Mouse (Mus musculus): ENCODE data around the gene Lfng. TPM values are rescaled to one million over a fixed set of nuclear protein-coding genes. Genes with fewer than 3 reads are reported as not detected.

Gene Lfng
- polyA plus RNA-seq, 1 experiment from 2014 or later: 3.5 TPM

- no peak for ATAC-seq (ENCODE audit: extremely low read depth, insufficient number of reproducible peaks, low FRiP score, low TSS enrichment)
- 82% methylated on average over 7 of the region's 7 CpGs for WGBS
- H3K4me3 ChIP-seq: no peak overlapping the region
- H3K36me3 ChIP-seq: peaks cover 100% of the 10 kb centered on the region
- no peaks in the 10 kb centered on the region for H3K27me3 ChIP-seq (replicated peaks)
- H3K9me3 ChIP-seq: 0 out of 2 replicates have a peak, but pooled peaks cover 3% of the 10 kb centered on the region
- no peak overlapping the region for H3K4me2 ChIP-seq
- no peak overlapping the region for H3K9ac ChIP-seq
- peaks cover 11% of the 10 kb centered on the region; the same call in 1 of the 2 replicates for H3K4me1 ChIP-seq
- no peak overlapping the region for H3K27ac ChIP-seq (replicated peaks)
These were observed 26.3 kb downstream of the Lfng start for GRCm38 (mm10) chr5:140633432-140633831.

DNA sequence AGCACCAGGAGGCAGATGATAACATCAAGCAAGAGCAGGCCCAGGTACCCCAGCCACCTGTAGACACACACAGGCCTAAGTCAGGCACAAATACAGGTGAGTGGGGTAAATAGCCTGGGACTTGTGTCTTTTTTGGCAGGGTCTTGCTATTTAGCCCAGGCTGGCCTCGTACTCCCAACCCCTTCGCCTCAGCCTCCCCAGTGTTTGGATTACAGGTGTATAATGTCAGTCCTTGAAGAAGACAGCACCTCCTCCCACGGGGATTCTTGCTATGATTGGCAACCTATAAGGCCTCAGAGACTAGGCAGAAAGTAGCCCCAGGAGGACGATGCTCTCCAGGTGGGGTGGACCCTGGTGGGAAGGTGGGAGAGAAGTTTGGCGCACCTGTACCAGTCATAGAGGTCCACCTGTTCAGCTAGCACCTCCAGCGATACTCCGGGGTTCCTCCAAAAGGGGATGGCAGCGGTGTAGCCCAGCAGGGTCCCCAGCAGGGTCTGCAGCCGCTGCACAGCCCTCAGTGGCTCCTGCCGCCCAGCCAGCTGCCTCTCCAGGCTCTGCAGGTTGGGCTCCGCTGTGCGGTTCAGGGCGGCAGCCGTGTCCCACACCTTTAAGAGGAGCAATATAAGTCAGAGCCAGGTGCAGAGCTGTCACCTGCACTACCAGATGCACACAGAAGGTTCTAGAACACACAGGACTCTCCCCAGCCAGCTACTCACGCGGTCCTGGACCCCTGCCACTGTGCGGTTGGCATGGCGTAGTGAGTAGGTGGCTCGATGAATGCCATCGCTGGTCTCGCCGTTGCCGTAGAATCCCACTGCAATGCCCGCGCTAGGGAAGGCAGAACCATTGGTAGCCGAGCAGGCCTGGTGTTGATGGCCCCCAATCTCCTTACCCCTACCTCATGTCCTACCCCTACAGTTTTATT is 27.9 kb downstream of the Lfng start:
- Histone ChIP-seq H3K4me2 (no peak overlapping the region), H3K4me3 (no peak overlapping the region), H3K27me3 (replicated peaks) (no peaks in the 10 kb centered on the region), H3K9ac (no peak overlapping the region), H3K4me1 (peaks cover 20% of the 10 kb centered on the region), H3K27ac (replicated peaks) (no peak overlapping the region), H3K9me3 (no peaks in the 10 kb centered on the region), H3K36me3 (peaks cover 98% of the 10 kb centered on the region)
- WGBS: 91% methylated on average over 26 of the region's 26 CpGs
- ATAC-seq (ENCODE audit: extremely low read depth, insufficient number of reproducible peaks, low FRiP score, low TSS enrichment): no peak

DNA sequence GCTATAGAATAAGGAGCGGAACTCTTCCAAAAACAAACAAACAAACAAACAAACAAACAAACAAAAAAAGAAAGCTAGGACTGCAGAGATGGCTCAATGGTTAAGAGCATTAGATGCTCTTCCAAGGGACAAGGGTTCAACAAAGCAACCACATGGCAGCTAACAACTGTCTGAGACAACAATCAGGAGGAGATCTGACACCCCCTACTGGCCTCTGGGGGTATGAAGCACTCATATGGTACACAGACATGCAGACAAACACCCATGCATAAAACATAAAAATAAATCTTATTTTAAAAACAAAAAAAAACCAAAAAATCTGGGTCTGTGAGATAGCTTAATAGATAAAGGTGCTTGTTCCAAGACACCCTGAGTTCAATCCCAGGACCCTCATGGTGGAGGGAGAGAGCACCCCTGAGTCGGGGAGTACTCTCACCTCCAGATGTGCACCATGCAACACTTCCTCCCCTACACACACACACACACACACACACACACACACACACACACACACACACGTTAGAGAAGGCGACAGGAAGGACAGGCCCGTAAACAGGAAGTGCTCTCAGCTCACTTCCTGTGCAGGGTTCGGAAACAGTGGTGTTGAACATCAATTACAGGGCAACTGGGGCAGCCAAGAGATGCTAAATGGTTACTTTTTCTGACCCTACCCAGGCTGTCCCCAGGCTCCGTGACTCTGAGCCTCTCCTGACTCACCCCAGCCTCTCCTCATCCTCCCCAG is 29.4 kb downstream of the Lfng start:
- H3K4me1 ChIP-seq: peaks cover 34% of the 10 kb centered on the region
- no peak overlapping the region for H3K27ac ChIP-seq (replicated peaks)
- H3K4me3 ChIP-seq: no peak overlapping the region
- H3K27me3 ChIP-seq (replicated peaks): no peaks in the 10 kb centered on the region
- peaks cover 85% of the 10 kb centered on the region for H3K36me3 ChIP-seq
- no peak overlapping the region for H3K9ac ChIP-seq
- no peaks in the 10 kb centered on the region for H3K9me3 ChIP-seq
- 84% methylated on average over 7 of the region's 7 CpGs for WGBS
- no peak overlapping the region for H3K4me2 ChIP-seq
- ATAC-seq (ENCODE audit: extremely low read depth, insufficient number of reproducible peaks, low FRiP score, low TSS enrichment): no peak

DNA sequence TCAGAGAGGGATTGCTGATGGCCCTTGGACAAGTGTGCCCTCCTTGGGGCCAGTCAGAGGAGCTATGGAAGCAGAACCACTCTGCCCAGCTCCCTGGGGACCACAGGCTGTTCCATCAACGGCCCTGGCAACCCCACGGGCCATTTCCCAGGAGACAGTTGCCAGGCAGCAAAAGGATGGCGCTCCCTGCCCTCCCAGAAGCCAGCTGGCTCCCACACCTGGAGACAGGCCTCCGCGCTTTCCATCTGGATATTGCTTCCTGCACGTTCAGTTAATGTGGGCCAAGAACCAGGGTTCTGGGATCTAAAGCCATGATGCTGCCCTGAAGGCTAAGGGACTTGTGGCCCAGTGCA is 29.9 kb downstream of the Lfng start:
- no peak for ATAC-seq (ENCODE audit: extremely low read depth, insufficient number of reproducible peaks, low FRiP score, low TSS enrichment)
- Histone ChIP-seq H3K9ac (no peak overlapping the region), H3K36me3 (peaks cover 80% of the 10 kb centered on the region), H3K27me3 (replicated peaks) (no peaks in the 10 kb centered on the region), H3K27ac (replicated peaks) (no peak overlapping the region), H3K4me2 (no peak overlapping the region), H3K4me3 (no peak overlapping the region), H3K9me3 (no peaks in the 10 kb centered on the region), H3K4me1 (peaks cover 39% of the 10 kb centered on the region)
- 81% methylated on average over 6 of the region's 6 CpGs for WGBS

DNA sequence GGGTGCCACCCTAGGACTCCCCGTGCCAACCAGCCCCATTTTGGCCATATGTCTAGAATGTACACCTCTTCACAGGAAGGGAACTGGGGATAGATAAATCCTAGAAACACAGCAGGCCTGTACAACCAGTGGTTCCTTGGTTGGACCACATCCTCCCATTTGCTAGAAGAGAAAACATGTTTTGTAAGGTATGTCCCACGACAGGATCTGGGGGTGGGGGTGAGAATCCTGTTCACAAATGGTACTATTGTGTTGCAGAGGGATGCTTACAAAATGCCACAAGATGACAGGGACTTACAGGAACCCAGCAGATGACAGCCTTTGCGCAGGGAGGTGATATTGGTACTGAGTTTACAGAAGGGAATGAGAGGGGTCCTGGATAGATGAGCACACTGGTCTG is 30.9 kb downstream of the Lfng start:
- ATAC-seq (ENCODE audit: extremely low read depth, insufficient number of reproducible peaks, low FRiP score, low TSS enrichment): no peak
- no peaks in the 10 kb centered on the region for H3K9me3 ChIP-seq
- H3K9ac ChIP-seq: no peak overlapping the region
- 76% methylated on average over 3 of the region's 3 CpGs for WGBS
- H3K36me3 ChIP-seq: peaks cover 70% of the 10 kb centered on the region
- H3K4me3 ChIP-seq: no peak overlapping the region
- H3K4me2 ChIP-seq: no peak overlapping the region
- H3K27ac ChIP-seq (replicated peaks): no peak overlapping the region
- H3K4me1 ChIP-seq: peaks cover 49% of the 10 kb centered on the region
- H3K27me3 ChIP-seq (replicated peaks): no peaks in the 10 kb centered on the region

DNA sequence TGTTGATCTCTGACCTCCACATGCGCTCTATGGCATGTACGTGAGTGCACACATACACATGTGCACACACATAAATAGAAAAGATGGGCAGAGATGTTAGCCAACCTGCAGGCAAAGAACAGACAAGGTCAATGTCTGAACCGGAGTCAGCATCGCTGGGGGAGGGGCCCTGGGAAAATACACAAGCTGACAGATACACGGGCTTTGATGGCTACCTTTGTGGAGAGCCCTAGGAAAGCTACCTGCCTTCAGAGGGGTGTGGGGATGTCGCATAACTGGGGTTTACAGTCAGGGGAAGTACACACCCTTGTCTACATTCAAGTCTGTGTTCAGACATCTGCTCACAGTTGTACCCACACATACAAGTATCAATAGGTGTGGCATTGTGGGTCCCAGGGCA is 31.4 kb downstream of the Lfng start:
- Histone ChIP-seq H3K9me3 (no peaks in the 10 kb centered on the region), H3K9ac (no peak overlapping the region), H3K4me3 (no peak overlapping the region), H3K27me3 (replicated peaks) (no peaks in the 10 kb centered on the region), H3K27ac (replicated peaks) (no peak overlapping the region), H3K4me1 (peaks cover 54% of the 10 kb centered on the region), H3K36me3 (peaks cover 70% of the 10 kb centered on the region), H3K4me2 (no peak overlapping the region)
- ATAC-seq (ENCODE audit: extremely low read depth, insufficient number of reproducible peaks, low FRiP score, low TSS enrichment): no peak
- 86% methylated on average over 6 of the region's 6 CpGs for WGBS

DNA sequence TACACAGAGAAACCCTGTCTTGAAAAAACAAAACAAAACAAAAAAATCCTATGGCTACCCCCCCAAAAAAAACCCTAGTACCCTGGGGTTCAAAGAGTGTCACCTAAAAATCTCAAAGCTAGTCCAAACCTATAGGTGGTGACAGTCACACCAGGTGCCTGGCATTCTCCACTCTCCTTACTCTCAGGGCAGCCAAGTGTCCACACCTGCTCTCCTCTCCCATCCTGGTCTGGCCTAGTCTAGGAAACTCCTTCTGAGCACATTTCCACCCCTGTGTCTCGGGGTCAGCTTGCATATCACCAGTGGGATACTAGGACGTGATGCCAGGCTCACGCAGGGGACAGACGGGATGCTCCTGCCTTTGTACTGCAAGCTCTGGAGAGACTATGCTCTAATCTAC is 32.2 kb downstream of the Lfng start:
- Histone ChIP-seq H3K9ac (no peak overlapping the region), H3K4me2 (no peak overlapping the region), H3K4me1 (peaks cover 62% of the 10 kb centered on the region), H3K4me3 (no peak overlapping the region), H3K36me3 (peaks cover 70% of the 10 kb centered on the region), H3K9me3 (no peaks in the 10 kb centered on the region), H3K27ac (replicated peaks) (no peak overlapping the region), H3K27me3 (replicated peaks) (no peaks in the 10 kb centered on the region)
- 85% methylated on average over 4 of the region's 4 CpGs for WGBS
- ATAC-seq (ENCODE audit: extremely low read depth, insufficient number of reproducible peaks, low FRiP score, low TSS enrichment): no peak

DNA sequence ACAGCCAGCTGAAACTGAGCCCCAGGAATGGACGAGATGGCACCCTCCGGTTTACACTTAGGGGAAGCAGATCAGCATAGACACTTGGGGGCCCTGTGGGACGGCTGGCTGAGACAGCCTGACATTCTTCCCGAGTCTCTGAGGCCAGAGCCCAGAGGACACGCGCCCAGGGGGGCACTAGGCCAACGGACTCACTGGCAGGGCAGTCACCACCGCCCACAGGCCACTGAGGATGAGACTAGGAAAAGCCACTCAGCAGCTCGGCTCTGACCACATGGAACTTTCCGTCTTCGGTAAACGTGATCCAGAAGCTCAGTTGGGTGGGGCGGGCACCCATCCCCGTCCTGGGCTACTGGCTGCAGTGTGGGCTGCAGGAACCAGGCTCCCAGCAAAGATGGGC is 32.8 kb downstream of the Lfng start:
- Histone ChIP-seq H3K36me3 (peaks cover 70% of the 10 kb centered on the region), H3K9me3 (no peaks in the 10 kb centered on the region), H3K4me2 (no peak overlapping the region), H3K9ac (peak overlapping the region; percentile 56), H3K27me3 (replicated peaks) (no peaks in the 10 kb centered on the region), H3K27ac (replicated peaks) (no peak overlapping the region), H3K4me3 (no peak overlapping the region), H3K4me1 (peaks cover 68% of the 10 kb centered on the region)
- WGBS: 77% methylated on average over 14 of the region's 14 CpGs
- no peak for ATAC-seq (ENCODE audit: extremely low read depth, insufficient number of reproducible peaks, low FRiP score, low TSS enrichment)

GRCm38 (mm10) chr5:140640812-140641211 is 33.7 kb downstream of the Lfng start:
- Histone ChIP-seq H3K9me3 (no peaks in the 10 kb centered on the region), H3K4me2 (no peak overlapping the region), H3K9ac (0 out of 2 replicates have a peak overlapping the region, but pooled peaks have one; percentile 50), H3K4me1 (peaks cover 77% of the 10 kb centered on the region), H3K36me3 (peaks cover 69% of the 10 kb centered on the region), H3K27ac (replicated peaks) (peak overlapping the region; percentile 80), H3K27me3 (replicated peaks) (no peaks in the 10 kb centered on the region), H3K4me3 (no peak overlapping the region)
- ATAC-seq (ENCODE audit: extremely low read depth, insufficient number of reproducible peaks, low FRiP score, low TSS enrichment): no peak
- WGBS: 76% methylated on average over 2 of the region's 2 CpGs

GRCm38 (mm10) chr5:140641254-140641928 is 34.3 kb downstream of the Lfng start:
- H3K4me3 ChIP-seq: no peak overlapping the region
- peaks cover 68% of the 10 kb centered on the region for H3K36me3 ChIP-seq
- H3K27ac ChIP-seq (replicated peaks): peak overlapping the region; percentile 80
- H3K4me2 ChIP-seq: peak overlapping the region; percentile 41
- ATAC-seq (ENCODE audit: extremely low read depth, insufficient number of reproducible peaks, low FRiP score, low TSS enrichment): 0 out of 2 replicates have a peak, but pooled peaks have one; percentile 12
- WGBS: 48% methylated on average over 10 of the region's 10 CpGs
- H3K4me1 ChIP-seq: peaks cover 83% of the 10 kb centered on the region
- H3K9ac ChIP-seq: peak overlapping the region; percentile 50
- H3K27me3 ChIP-seq (replicated peaks): no peaks in the 10 kb centered on the region
- H3K9me3 ChIP-seq: no peaks in the 10 kb centered on the region

GRCm38 (mm10) chr5:140642076-140642475 is 35.0 kb downstream of the Lfng start:
- Histone ChIP-seq H3K4me2 (peak overlapping the region; percentile 41), H3K4me1 (peaks cover 88% of the 10 kb centered on the region), H3K36me3 (peaks cover 67% of the 10 kb centered on the region), H3K4me3 (no peak overlapping the region), H3K27me3 (replicated peaks) (no peaks in the 10 kb centered on the region), H3K27ac (replicated peaks) (peak overlapping the region; percentile 80), H3K9me3 (no peaks in the 10 kb centered on the region), H3K9ac (peak overlapping the region; percentile 50)
- no peak for ATAC-seq (ENCODE audit: extremely low read depth, insufficient number of reproducible peaks, low FRiP score, low TSS enrichment)
- WGBS: 67% methylated on average over 3 of the region's 3 CpGs

Data from heart, embryonic 13.5 days (tissue).